Mouse (Mus musculus) CD4-positive helper T cell, adult 2 months (primary cell): ENCODE data around the gene P4ha2.

Experiments
- DNase-seq: peaks from one replicate; pipeline ENCODE4 v3.0.0-alpha.2; 2012; ENCODE audit warnings: low read depth, missing footprints, low spot score

Gene P4ha2

DNA sequence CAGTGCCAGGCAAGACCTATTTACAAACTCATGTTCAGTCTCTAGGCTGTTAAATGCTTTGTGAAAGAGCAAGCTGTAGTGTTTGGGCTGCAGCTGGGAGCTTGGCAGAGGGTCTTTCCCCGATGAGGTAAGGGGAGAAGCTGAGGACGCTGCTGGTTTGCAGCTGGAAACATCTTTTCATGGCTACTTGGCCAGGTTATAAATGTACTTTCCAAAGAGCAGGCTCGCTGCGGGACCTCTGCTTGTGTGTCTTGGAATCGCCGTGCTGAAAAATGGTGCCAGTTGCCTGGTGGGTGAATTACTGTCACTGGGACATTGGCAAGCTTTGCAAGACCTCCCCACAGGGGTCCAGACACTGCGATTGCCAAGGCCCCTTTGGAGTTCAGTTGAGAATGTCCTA is 7.3 kb downstream of the P4ha2 start:
- no peak for DNase-seq

DNA sequence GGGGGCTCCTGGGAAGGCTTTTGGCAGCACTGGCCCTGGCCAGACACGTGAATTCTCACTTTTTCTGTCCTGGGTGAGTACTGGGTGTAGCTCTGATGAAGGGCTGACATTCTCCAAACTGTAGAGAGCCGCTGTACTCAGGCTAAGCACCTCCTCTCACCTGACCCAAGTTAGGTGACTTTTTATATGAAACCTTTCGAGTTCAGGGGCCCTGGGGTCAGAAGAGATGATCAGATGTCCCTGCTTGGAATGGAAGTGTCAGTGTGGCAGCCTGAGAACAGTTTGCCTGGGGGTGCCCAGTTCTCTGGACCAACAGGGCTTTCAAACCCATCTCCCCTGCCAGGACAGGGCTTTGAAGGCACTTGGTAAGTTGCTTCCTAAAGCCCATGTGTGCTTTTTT is 8.2 kb downstream of the P4ha2 start:
- no peak for DNase-seq

DNA sequence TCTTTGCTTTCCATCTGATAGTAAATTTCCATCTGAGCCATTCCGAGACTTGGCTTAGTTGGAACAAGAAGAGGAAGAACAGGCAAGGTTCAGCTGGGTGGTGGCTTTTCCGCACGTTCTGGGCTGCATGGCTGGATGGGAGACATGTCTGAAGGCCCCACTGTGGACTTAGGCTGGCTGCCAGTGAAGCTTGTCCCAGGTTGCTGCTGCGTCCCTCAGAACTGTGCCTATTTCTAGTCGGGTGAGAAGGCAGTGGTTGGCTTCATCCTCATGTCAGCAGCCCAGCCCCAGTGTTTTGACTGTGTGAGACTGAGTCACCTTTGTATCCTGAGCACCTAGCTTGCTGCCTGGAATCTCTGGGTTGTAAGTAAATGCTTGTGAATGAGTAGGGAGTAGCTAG is 9.0 kb downstream of the P4ha2 start:
- no peak for DNase-seq

DNA sequence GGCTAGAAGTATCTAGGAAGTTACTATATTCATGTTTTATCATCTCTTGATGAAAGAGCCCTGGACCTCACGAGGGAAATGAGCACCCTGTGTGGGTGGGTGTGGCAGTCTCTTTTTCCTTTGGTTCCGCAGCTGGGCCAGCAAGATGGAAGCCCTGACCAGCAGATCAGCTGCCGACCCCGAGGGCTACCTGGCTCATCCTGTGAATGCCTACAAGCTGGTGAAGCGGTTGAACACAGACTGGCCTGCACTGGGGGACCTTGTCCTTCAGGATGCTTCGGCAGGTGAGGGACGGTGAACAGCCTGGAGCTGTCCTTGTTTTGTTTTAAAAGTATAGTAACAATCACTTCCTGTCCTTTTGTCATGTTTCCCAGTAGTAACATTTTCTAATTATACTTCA is 11.4 kb downstream of the P4ha2 start:
- DNase-seq = no peak

DNA sequence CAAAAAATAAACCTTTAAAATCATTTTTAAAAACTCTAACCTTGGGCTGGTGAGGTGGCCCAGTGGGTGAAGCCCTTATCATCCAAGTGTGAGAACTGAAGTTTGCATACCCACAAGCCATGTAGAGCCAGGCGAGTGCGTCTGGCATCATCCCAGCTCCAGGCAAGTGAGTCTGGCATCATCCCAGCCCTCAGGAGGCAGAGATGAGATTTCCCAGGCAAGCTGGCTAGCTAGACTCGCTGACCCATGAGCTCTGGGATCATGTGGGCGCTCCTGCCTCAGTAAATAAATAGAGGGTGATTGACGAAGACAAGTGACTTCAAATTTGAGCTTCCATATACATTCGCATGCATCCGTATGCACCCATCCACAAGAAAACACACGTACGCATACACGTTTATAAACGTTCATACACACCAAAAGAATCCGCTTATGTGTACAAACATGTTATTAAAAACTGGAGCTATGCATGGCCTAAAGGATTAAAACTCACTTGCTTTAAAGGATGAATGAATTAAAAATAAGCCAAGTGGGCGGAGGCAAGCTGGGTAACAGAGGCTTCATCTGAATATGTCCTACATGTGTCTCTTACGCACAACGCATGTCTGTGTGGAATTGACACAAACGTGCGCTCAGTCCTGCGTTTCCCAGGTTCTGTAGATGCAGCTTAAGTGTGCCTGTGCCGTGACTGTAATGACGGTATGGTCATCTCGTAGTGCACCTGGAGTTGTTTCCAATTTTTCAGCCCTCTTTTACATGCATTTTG is 12.3 kb downstream of the P4ha2 start:
- no peak for DNase-seq

DNA sequence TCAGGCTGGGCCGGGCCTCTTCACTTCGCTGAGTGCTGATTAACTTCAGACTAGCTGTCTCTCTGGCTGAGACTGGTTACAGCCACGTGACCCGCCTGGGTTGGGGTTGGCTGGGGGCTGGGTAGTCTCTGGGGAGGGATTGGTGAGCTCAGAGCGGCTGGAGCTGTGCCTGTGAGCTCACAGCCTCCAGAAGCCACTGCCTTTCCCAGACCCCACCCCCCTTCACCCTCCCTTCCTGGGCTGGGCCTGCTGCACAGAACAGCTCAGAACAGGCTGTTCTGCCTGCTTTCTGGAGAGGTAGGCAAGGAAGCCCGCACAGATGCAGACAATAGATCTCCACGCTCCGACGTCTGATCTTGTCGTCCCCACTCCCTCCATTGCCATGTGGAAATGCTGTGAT is 13.0 kb downstream of the P4ha2 start:
- peak; percentile 75 for DNase-seq

DNA sequence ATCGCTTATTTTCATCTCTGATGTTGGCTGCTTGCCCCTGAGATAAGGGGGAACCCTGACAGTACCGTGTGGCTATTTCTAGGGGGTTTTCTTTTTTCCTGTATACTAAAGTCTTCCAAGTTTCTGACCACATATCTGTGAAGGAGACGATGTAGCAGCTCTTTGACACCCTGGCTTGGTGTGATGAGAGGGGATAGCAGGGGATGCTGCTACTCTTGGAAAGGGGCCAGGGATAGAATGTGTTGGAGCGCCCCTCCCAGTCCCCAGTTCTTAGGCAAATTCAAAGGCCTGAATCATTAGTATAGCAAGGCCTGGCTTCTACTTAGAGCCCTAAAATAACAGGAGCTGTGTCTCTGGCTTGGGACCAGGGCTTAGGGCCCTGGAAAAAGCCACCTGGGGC is 13.5 kb downstream of the P4ha2 start:
- no peak for DNase-seq

DNA sequence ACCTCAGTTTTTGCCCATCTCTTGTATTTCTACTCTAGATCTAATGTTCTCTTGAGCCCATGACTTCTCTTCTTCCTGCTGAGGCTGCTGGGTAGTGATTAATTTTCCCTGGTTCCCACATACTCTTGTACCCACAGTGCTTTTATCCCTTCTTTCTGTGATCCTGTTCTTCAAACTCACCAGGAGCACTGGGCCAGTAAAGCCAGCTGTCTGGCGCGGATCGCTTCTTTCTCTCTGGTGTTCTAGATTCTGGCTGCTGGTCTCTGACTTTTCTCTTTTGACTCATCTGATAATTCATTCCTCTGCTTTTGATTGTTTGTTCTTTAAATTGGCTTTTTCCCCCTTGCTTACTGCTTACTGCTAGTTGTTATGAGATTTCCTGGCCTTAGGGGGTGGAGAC is 14.9 kb downstream of the P4ha2 start:
- no peak for DNase-seq

DNA sequence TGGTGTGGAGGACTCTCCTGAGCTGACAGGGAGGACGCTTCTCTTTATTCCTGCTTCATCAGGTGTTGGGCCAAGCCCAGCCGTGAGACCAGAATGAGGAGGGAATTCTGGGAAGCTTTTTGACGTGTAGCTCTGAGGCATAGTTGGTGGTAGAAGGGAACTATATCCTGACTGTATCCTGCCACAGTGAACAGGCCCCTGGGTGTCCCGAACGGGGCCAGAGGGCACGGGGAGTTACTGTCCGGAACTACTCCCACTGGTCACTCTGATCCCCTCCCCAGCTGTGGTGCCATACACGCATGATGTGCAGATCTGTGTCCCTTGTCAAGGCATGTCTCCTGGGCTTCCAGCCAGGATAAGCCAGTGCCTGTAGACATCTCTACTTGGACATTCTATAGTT is 15.4 kb downstream of the P4ha2 start:
- DNase-seq = no peak

DNA sequence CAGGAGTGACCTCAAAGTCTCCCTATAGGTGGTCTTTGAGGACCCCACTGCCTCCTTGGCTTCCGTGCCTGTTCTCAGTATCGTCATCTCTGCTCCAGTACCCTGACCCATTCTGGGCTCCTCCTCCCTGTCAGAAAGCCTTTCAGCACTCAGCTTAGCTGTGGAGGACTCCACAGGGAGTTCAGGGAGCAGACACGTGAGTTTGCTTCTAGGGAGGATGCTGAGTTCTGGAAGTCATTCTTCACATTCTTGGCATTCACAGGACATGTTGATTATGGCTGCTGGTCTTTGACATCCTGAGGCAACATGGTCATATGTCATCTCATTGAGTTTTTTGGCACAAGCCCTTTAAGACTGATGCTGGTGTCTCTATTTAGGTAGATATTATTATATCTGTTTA is 16.0 kb downstream of the P4ha2 start:
- DNase-seq = no peak

DNA sequence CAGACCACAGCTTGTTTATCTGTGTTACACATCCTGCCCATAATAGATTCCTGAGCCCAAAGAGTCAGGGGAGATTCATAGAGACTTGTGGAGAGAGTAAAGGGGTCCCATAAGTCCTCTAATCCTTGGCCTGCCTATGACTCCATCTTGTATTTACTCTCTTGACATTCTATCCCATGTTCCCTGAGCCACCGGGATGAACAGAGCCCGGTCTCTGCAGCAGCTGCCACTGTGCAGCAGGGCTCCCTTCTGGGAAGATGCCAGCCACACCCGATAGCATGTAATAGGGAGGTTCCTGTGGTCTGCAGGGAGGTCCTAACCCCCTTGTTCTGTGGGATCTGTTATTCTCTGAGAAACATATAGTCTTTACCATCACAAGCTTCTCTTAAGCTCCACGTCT is 16.5 kb downstream of the P4ha2 start:
- DNase-seq = no peak

DNA sequence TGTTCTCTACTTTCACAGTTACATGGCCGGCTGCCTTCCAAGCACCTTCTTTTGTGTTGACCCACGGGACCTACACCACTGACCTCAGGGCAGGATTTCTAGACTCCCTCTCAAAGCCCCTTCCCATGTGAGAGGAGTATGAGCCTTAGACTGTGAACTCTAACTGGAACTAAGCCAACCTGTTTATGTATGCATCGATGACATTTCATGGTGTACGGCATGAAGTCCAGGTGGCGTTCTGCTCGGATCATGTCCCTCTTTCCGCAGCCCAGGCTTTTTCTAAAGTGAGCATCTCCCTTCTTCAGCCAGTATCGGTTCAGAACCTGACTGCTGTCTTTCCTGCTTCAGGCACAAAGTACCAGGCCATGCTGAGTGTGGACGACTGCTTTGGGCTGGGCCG is 17.2 kb downstream of the P4ha2 start:
- DNase-seq = no peak

DNA sequence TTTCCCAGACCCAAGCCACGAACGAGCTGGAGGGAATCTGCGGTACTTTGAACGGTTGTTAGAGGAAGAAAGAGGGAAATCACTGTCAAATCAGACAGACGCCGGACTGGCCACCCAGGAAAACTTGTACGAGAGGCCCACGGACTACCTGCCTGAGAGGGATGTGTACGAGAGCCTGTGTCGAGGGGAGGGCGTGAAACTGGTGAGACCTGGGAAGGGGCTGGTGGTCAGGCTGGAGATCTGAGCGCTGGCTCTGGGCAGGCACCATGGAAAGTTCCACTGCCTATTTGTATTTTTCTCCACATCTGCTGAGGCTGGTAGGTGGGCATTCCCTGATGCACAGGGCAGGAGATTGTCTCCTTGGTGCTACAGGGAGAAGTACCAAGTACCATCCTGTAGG is 19.2 kb downstream of the P4ha2 start:
- no peak for DNase-seq

DNA sequence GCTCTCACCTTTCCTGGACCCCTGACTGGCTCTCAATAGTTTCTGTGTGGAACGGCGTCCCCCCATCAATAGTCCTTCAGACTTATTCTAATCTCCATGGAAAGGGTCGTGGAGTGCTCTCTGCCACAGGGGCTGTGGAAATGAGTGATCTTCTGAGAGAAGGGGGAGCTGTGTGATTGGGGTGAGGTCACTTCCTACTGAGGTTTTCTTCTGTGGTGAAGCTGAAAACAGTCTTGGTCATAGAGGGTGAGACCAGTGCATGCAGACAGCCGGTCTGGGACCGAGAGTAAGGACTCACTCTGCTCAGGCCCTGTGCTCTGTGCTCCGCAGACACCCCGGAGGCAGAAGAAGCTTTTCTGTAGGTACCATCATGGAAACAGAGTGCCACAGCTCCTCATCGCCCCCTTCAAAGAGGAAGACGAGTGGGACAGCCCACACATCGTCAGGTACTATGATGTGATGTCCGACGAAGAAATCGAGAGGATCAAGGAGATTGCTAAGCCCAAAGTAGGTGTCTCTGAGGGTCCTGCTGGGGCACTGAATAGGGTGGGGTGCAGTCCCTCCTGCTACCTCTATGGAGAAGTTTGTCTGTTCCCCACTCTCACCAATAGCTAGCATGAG is 20.0 kb downstream of the P4ha2 start:
- DNase-seq = no peak

DNA sequence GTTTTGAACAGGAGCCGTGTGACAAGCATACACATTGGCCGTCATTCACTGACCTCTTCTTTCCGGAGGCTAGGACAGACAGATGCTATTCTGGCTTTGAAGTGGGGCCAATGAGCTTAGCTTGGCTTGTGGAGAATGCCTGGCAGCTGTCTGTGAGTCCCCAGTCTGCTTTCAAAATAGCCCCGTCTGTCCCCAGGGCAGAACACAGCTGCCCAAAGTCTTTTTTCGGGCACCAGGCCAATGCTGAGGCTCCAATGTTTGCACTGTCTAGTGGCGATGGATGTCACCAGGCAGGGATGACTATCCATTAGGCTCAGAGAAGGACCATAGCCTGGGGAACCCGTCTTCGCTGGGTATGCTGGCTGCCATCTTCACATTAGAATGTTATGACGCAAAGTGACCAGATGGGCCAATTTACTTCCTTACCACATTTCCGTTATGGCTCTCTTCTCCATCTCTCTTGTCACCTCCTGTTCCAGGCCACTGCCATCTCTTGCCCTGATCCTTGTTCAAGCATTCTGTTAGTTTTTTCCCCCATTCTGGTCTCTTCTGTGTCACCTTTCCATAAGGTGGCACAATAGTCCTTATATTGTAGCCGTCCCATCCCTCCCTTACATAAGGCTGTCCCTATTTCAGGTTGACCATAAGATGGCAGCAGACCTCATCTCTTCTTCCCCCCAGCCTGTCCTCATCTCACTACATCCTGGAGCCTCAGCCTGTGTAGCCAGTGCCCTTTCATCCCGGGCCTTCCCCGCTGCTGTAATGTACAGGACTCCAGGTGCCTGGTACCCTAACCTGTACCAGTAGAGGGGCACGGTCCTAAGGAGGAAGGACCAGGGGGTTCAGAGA is 22.7 kb downstream of the P4ha2 start:
- peak; percentile 12 for DNase-seq

DNA sequence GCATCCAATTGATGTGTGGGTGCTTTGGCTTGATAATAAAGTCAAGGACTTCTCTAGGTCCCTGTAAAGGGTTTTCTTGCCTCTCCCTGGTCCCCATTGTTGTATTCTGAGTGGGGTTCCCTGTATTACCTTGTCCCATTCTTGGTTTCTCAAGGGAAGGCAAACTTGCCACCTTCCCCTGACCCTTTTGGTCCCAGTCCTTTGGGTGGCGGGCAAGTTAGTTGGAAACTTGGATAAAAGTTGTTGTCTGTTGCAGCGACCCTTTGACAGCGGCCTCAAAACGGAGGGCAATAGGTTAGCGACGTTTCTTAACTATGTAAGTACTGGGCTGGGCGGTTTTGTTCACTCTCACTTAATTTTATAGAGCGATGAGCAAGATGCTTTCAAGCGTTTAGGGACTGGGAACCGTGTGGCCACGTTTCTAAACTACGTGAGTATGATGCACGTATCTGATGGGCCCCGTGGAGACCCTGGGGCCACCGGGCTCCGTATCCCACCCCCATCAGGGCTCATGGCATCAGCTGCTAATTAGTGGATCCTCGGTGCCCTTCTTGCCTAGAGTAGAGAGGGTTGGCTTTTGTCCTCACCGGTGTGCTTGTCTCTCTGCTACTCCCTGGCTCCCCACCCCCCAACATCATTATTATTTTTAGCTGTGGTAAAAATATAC is 26.2 kb downstream of the P4ha2 start:
- no peak for DNase-seq

DNA sequence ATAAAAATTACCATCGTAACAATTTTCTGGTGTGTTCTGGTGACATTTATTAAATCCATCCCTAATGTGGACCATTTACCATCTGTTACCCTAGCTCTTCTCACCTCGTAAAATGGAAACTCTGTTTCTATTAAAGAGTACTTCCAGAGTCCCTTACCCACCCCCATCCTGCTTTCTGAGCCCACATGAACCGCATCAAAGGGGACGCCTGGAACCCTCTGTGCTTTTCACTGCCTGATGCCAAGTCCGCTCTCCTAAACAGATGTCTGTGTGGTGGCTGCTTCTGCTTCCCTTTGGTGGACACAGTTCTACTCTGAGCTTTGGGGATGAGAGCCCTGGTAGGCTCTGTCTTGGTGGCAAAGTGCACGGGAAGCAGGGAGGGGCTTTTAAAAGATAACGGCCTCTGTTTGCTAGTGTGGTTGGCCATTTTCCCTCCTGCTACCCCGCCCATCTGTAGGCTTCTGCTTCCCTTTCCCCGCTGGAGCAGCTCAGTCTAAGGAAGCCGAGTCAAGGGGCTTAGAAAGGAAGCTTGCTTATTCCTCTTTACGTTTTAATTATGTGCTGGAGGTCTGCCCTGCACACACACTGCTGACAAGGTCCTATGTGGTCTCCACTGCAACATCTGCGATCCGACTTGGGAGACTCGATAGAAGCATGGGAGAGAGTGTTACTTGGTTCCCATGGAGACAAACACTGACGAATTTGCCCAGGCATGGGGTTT is 26.9 kb downstream of the P4ha2 start:
- DNase-seq = peak; percentile 40

DNA sequence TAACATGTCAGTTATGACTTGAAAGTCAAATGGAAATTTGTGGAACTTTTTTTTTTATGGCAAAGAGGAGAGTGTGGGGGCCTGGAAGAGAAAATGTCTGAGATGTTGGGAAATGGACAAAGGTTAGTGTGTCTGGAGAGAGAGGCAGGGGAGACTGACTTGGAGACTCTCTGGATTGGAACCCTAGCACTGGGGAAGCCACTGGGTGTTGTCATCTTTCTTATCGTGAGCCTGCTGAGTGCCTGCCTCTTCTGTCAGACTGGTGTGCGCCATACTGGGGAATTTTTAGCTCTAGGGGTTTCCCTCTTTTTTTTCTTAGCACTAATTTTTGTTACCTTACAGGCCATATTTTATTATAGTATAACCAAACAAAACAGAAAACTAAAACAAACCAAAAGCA is 27.5 kb downstream of the P4ha2 start:
- no peak for DNase-seq

DNA sequence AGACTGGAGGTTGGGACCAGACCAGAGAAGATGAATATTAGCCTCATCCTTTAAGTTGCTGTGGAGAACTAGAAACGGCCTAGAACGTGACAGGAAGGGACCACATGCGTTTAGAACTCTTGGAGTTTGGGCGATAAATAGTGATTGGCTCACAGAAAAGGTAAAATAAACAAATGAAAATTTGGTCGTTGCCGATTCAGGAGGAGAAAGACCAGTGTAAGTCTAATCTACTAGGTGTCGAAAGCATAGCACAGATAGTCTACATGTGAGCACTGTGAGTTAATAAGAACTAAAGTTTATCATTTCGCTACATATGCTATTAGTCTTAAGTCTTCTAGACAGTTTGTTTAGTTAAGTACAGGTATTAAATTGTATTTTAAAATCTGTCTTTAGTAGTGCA is 30.1 kb downstream of the P4ha2 start:
- no peak for DNase-seq

DNA sequence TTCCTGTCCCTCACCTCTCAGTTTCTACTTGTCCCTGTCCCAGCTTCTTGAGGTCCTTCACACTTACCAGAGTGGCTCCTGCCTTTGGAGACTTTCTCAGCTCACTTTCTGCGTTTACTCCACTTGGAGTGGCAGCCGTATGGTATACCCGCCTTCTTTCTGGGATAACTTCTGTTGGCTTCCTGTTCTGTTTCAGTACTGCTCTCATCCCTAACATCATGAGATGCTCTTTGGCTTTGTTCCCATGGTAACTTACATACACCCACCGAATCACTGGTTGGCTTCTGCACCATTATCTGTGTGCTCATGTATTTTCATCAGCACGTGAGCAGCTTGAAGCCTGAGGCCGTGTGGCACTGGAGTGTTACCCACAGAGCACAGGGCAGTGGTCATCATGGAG is 30.8 kb downstream of the P4ha2 start:
- no peak for DNase-seq

DNA sequence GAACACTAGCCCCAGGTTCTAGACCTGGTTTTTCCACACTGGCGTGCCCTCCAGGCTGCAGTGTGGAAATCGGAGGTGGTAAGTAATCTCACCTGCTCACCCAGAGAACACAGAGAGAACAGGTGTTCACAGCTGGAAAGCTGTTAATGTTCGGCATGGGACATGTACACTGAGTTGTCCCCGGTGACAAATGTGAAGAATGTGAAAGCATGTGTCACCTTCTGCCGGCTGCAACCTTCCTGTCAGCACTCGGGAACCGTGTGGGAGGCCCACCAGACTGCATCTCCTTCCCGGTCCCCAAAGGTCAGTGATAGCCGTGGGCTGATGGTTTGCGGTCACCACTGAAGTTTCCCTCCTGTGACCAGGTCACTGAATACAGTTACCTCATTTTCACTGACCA is 32.4 kb downstream of the P4ha2 start:
- DNase-seq = no peak

DNA sequence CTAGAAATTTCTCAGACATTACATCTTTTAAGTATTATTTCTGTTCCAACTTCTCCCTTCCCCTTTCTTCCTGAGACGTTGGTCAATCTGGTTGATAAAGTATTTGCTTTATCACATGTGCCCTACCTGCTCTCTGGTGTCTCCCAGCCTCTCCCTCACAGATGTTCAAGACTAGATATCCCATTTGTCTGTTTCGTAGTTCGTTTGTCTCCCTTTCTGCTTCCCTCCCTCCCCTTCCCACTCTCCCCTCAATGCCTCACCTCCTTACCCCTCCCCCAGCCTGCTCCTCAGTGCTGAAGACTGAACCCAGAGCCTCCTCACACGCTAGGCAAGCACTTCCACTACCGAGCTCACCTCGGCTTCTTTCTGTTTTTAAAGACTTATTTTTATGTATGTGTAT is 35.0 kb downstream of the P4ha2 start:
- DNase-seq = no peak
